Mouse (Mus musculus) urinary bladder, postnatal 4 days (tissue): Measurements from ENCODE around the gene Nsun4.

Experiments used
- DNase-seq, 2 experiments: peaks; one replicate each; pipeline ENCODE4 v3.0.0; 2021 to 2022; ENCODE audit warnings: low spot score in 2 of 2

Gene Nsun4

DNA sequence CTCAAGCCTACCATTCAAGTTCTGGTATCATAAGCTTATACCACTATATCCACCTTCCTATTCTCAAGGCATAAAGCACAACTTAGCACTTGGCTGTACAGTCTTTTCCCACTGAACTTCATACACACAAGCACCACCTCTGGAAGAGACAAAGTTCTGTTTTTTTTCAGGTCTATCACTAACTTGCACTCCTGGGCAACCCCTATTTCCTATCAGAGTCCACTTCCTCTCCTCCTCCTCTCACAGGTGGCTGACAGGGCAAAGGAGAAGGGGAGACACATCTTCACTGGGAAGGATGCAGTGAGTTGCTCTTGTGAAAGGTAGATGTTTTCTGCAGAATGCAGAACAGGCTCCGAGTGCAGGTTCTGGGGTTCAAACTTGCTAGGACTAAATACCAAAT, 6.0 kb downstream of the Nsun4 start:
- DNase-seq = no peak

GRCm38 (mm10) chr4:116046604-116047003, 7.1 kb downstream of the Nsun4 start:
- no peak for DNase-seq

DNA sequence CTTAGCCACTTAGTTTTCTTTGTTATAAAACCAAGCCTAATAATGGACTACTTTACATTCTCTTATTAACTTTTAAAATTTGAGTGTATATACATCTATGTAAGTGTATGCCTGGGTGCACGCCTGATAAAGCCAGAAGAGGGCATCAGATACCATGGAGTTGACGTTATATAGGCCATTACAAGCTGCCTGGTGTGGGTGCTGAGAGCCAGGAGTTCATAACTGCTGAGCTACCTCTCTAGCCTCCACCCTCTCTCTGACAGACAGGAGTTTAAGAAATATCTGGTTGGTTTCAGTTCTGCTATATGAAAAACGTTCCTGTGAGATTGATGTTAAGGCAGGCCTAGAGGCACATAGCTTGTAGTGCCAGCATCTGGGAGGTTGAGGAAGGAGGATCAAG, 11.5 kb downstream of the Nsun4 start:
- DNase-seq = no peak

GRCm38 (mm10) chr4:116040466-116040865, 13.2 kb downstream of the Nsun4 start:
- no peak for DNase-seq

- no peak for DNase-seq
Observed at GRCm38 (mm10) chr4:116033374-116033773, 20.3 kb downstream of the Nsun4 start.

- DNase-seq = no peak
Observed at GRCm38 (mm10) chr4:116032906-116033305, 20.8 kb downstream of the Nsun4 start.

DNA sequence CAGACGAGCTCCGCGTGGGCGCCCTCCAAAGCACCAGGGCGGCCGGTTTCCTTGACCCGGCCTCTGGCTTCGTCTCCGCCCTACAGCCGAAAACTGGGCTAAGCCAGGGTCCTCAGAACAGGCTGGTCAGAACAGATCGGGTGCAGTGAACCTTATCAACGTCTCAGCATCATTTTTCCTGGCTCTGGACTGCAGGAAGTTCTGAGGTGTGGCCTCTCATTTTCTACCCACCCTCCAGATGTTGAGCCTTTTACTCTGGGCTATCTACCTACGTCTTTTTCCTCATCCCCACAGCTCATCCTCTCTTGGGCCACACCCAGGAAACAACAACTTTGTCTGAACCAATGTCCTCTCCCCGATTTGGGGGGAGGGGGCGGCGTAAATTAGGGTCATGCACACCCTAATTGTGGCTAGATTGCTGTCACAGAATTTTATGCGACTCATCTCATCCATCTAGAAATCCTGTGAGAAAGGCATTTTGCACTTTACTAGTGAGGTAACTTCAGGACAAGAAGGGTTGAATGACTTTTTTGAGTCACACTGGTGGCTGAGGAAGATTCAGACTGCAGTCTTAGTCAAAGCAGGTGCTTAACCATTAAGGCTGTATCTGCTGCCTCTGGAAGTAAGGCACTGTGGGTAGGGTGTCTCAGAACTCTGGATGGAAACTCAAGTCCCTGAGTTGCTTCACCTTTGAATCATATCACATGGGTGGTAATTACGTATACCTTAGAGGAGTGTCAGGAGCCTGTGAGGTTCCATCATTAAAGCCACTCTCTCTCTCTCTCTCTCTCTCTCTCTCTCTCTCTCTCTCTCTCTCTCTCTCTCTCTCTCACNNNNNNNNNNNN, 35.6 kb downstream of the Nsun4 start, which contains the start of gene Faah:
Gene Faah, minus strand, starts transcription at position 25 of the 845 bp plus-strand sequence.
- no peak for DNase-seq

GRCm38 (mm10) chr4:116017300-116017901, 36.3 kb downstream of the Nsun4 start:
- peak in 1 of 2 experiments; percentile 70 for DNase-seq

DNA sequence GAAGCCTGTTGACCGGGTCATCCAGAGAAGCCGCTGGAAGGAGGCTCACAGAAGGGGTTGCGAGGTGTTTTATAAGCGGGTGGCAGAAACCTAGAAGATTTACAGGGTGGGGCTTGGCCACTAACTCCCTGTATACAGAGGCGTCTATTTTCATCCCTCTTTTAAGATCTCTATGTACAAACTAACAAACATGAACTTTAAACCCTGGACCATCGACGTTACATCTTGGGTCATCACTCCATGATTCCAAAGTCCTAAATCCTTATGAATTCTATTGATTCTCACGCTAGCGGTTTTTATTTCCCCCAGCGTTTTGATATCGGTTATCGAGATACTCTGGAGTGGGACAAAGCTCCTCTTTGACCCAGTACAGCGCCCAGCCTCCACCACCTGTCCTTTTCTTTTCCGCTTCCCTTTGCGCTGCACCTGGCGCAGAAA, 36.8 kb downstream of the Nsun4 start:
- DNase-seq = no peak

DNA sequence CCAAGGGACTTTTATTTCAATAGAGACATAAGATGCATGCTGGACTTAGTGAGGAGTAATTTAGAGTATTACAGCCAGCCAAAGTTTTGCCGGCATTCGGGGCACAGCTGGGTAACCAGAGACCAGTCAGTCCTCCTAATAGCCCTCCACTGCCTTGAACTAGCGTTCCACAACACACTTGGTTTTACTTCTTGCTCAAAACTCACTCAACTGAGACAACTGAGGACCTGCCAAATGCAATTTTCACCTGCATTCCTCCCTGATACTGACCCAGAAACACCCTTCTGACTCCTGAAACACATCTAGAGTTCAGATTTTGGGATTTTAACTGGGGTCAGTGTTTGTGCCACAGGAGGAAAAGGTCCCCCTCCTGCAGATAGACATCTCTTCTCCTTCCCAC, 37.3 kb downstream of the Nsun4 start:
- DNase-seq = no peak

DNA sequence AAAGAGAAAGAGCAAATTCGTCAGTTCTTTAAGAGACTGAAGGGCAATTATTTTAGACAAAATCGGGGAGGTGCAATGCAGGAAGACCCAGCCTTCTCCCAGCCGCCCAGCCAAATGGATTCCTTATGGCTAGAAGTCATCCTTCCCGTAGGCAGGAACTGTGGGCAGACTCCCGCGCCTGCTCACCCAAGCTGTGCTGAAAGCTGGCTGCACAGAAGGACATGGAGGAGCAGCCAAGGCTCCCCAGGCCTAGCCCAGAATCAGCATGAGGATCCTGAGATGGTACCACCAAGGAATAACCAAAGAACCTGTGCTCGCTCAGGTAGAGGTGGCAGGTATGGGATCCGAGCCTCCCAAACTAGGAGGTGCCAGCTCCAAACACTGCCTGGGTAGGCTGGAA, 37.7 kb downstream of the Nsun4 start:
- no peak for DNase-seq

DNA sequence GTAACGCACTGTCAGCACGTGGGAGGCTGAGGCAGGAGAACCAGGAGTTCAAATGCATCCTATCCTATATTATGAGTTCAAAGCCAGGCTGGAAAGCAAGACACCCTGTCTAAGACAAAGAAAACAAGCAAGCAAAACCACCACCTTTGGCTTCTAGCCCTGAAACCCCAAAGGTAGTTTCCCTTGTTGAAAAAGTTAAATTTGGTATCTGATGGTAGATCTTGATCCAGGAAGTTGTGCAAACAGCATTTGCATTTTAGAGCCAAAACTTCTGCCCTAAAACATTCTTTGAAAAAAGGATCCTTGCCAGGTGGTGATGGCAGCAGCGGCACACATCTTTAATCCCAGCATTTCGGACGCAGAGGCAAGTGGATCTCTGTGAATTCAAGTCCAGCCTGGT, 38.2 kb downstream of the Nsun4 start:
- no peak for DNase-seq

GRCm38 (mm10) chr4:116010186-116010585, 43.5 kb downstream of the Nsun4 start:
- no peak for DNase-seq

DNA sequence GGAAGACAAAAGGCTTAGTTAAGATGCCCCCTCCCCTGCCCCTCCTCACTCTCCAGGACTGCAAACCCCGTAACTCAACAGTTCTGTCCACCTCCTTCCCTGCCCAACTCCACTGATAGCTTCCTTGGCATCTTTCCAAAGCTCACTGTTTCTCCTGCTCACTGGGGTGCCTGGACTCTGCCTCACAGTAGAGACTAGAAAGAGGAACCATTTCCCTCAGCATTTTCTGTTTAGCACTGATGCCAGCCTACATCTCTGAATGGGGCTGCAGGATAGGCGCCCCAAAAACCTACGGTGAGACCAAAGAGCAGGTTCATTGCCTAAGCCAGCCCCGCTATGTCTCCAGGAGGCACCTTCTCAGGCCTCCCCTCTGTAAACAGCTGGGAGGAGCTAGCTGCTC, 52.5 kb downstream of the Nsun4 start:
- no peak for DNase-seq

GRCm38 (mm10) chr4:116000671-116001070, 53.0 kb downstream of the Nsun4 start:
- DNase-seq = no peak

DNA sequence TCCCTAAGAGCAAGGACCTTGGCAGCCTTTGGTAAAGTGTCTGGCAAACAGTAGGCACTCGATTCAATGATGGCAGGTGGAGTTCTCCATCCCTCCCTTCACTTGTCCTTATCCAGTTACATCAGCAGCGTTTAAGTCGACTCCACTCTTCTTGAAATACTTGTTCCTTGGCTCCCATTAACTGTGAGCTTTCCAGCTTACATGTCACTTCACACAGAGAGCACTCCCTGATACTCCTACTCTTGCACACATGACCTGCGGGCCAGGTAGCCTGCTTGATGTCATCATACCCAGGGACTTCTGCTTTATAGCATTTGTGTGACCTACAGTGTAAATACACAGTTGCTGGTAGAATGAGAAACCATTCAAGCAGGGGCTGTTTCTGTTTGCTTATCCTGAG, 56.9 kb downstream of the Nsun4 start:
- DNase-seq = no peak

GRCm38 (mm10) chr4:115995376-115995730, 58.3 kb downstream of the Nsun4 start:
- DNase-seq = no peak

- DNase-seq = no peak
Observed at GRCm38 (mm10) chr4:115994662-115995375, 58.9 kb downstream of the Nsun4 start.

- no peak for DNase-seq
Observed at GRCm38 (mm10) chr4:115989382-115989781, 64.3 kb downstream of the Nsun4 start.

- no peak for DNase-seq
Observed at GRCm38 (mm10) chr4:115987858-115988530, 65.7 kb downstream of the Nsun4 start.

- DNase-seq = no peak
Observed at GRCm38 (mm10) chr4:115987436-115987835, 66.2 kb downstream of the Nsun4 start.

GRCm38 (mm10) chr4:115984967-115985366, 68.7 kb downstream of the Nsun4 start:
- DNase-seq = no peak
